Mouse (Mus musculus) testis, adult 2 months (tissue): ENCODE results near the gene Asic2. TPM values are rescaled to one million over a fixed set of nuclear protein-coding genes. Genes with fewer than 3 reads are reported as not detected.

Source experiments
- H3K27ac ChIP-seq: fragments of 200-500 bp; 2 replicates; pipeline ENCODE4 v1.5.1; 2012; ENCODE audit warnings: low read depth, low read length; ENCODE audit not compliant: control insufficient read depth, insufficient read depth
- H3K27me3 ChIP-seq: fragments of 200-500 bp; 2 replicates; pipeline ENCODE4 v1.6.1; 2012; ENCODE audit warnings: mild to moderate bottlenecking, low read length, moderate library complexity; ENCODE audit not compliant: control insufficient read depth, insufficient read depth
- H3K36me3 ChIP-seq: fragments of 200-500 bp; 2 replicates; pipeline ENCODE4 v1.6.1; 2012; ENCODE audit warnings: mild to moderate bottlenecking, low read length; ENCODE audit not compliant: control insufficient read depth, insufficient read depth
- H3K4me1 ChIP-seq: fragments of 200-500 bp; 2 replicates; pipeline ENCODE4 v1.6.1; 2012; ENCODE audit warnings: low read length; ENCODE audit not compliant: control insufficient read depth, insufficient read depth
- H3K4me3 ChIP-seq: fragments of 200-500 bp; 2 replicates; pipeline ENCODE4 v1.5.1; 2012; ENCODE audit warnings: low read depth, mild to moderate bottlenecking, low read length, moderate library complexity, mixed read lengths; ENCODE audit not compliant: control insufficient read depth
- CTCF ChIP-seq: fragments of 200-500 bp; IDR thresholded peaks from 2 replicates; pipeline ENCODE4 v1.5.1; 2012; ENCODE audit warnings: low read depth, mild to moderate bottlenecking, inconsistent platforms, low read length, moderate library complexity; ENCODE audit not compliant: control insufficient read depth, insufficient read depth, insufficient replicate concordance
- POLR2A ChIP-seq: fragments of 200-500 bp; IDR thresholded peaks from 2 replicates; pipeline ENCODE4 v1.6.1; 2012; ENCODE audit warnings: low read depth, mild to moderate bottlenecking, inconsistent platforms, low read length, moderate library complexity; ENCODE audit not compliant: control insufficient read depth
- polyA plus RNA-seq: library from polyadenylated mRNA; depleted of rRNA; stranded (reverse); fragments of >200 nt; gene quantifications from 2 replicates; pipeline ENCODE4 v1.2.3, GENCODE M21; 2012

Asic2 gene
- polyA plus RNA-seq, 1 experiment, result 0.41 TPM

DNA sequence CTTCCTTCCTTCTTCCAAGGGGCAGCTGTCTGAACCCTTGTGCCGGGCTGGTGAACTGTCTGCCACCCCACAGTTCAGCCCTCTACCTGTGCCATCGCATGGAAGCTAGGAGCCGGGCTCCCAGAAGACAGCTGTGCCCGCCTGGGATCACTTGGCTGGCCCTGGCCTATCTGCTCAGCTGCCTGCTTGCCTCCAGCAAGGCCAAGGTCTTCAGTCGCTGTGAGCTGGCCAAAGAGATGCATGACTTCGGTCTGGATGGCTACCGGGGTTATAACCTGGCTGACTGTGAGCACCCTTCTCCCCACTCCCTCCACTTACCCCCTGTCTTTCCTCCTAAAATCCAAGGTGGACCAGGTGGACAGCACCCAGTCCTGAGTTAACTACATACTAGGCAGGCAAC lies 1105.3 kb downstream of the Asic2 start:
- H3K36me3 ChIP-seq, result no peaks in the 10 kb centered on the region
- H3K4me1 ChIP-seq, result peaks cover 2% of the 10 kb centered on the region; the same call in 1 of the 2 replicates
- no peak overlapping the region for H3K4me3 ChIP-seq
- no peak overlapping the region for H3K27ac ChIP-seq
- TF ChIP-seq POLR2A (no peak), CTCF (no peak)
- no peaks in the 10 kb centered on the region for H3K27me3 ChIP-seq

DNA sequence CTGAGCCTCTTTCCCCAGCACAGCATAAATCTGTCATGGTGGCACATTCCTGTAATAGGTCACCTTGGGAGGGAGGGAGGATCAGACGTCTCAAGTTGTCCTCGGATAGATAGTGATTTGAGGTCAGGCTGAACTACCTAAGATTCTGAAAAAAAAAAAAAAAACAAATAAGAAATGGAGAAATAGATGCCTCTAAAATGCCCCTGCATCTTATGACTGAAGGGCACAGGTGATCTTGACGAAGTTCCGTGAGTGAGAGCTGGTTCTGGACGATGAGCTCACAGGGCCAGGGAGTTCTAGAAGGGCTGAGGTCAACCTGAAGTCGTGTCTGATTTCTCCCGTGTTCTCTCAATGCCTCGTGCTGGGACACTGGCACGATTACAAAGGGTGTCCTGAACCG lies 1110.2 kb downstream of the Asic2 start, which contains the start of gene Spaca3:
Gene Spaca3 (plus strand): TSS at position 301 of the 400 bp plus-strand sequence.
- H3K36me3 ChIP-seq, result no peaks in the 10 kb centered on the region
- H3K4me1 ChIP-seq, result peaks cover 9% of the 10 kb centered on the region
- peak within 1 kb of the TSS; percentile 88 for H3K4me3 ChIP-seq
- H3K27me3 ChIP-seq, result no peaks in the 10 kb centered on the region
- no peak within 1 kb of the TSS for H3K27ac ChIP-seq
- TF ChIP-seq POLR2A, result peak; percentile 68; the same call in 1 of the 2 replicates
- no peak for TF ChIP-seq CTCF

DNA sequence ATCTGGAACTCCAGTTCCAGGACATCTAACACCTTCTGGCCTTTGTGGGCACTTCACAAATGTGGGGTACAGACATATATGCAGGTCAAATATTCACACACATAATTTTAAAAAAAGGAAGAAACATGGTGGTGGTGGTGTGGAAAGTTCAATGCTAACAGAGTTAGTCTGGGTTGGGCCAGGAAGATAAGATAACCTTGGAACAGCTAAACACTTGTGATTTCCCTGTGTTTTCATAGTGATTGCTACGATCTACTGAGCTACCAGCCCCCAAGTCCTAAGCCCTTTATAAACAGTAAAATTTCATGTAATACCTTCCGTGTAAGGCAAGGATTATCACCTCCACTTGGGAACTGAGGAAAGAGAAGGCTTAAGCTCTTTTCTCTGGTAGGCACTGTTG lies 1111.4 kb downstream of the Asic2 start:
- H3K27me3 ChIP-seq, result no peaks in the 10 kb centered on the region
- peaks cover 9% of the 10 kb centered on the region for H3K4me1 ChIP-seq
- H3K4me3 ChIP-seq, result peak overlapping the region; percentile 53
- TF ChIP-seq POLR2A (no peak), CTCF (no peak)
- H3K36me3 ChIP-seq, result no peaks in the 10 kb centered on the region
- H3K27ac ChIP-seq, result no peak overlapping the region

- TF ChIP-seq POLR2A, result no peak
- no peak for TF ChIP-seq CTCF
- Histone ChIP-seq H3K27ac (no peak overlapping the region), H3K27me3 (no peaks in the 10 kb centered on the region), H3K36me3 (no peaks in the 10 kb centered on the region), H3K4me3 (peak overlapping the region; percentile 68), H3K4me1 (peaks cover 9% of the 10 kb centered on the region)
Observed at GRCm38 (mm10) chr11:80854908-80855307, 1113.3 kb downstream of the Asic2 start.

- no peaks in the 10 kb centered on the region for H3K27me3 ChIP-seq
- peaks cover 9% of the 10 kb centered on the region for H3K4me1 ChIP-seq
- TF ChIP-seq POLR2A, result no peak
- no peak for TF ChIP-seq CTCF
- H3K27ac ChIP-seq, result no peak overlapping the region
- peak overlapping the region; percentile 79 for H3K4me3 ChIP-seq
- no peaks in the 10 kb centered on the region for H3K36me3 ChIP-seq
Observed at GRCm38 (mm10) chr11:80854430-80854829, 1113.8 kb downstream of the Asic2 start.

DNA sequence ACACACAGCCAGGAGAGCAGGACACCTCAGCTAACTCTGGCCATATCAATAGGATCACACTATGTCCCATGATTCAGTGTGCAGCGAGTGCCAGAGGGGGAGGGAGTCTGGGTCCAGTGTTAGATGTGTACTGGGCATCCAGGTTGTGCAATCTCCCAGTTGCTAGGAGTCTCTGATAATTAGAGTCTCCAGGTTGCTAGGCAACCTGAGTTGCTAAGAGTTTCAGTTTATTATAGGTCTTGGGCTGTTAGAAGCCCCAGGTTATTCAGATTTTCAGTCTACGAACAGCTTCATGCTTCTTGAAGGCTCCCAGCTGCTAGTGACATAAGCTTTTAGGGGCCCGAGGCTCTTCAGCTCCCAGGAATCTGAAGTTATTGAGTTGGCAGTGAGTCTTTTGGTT lies 1115.2 kb downstream of the Asic2 start:
- peak overlapping the region; percentile 68 for H3K4me3 ChIP-seq
- TF ChIP-seq POLR2A, result peak; percentile 46; the same call in 1 of the 2 replicates
- TF ChIP-seq CTCF, result no peak
- no peaks in the 10 kb centered on the region for H3K36me3 ChIP-seq
- no peak overlapping the region for H3K27ac ChIP-seq
- H3K4me1 ChIP-seq, result peaks cover 6% of the 10 kb centered on the region
- H3K27me3 ChIP-seq, result no peaks in the 10 kb centered on the region

- H3K36me3 ChIP-seq, result no peaks in the 10 kb centered on the region
- H3K4me1 ChIP-seq, result peaks cover 6% of the 10 kb centered on the region
- TF ChIP-seq CTCF, result no peak
- TF ChIP-seq POLR2A, result no peak
- H3K27ac ChIP-seq, result no peak overlapping the region
- H3K4me3 ChIP-seq, result no peak overlapping the region
- no peaks in the 10 kb centered on the region for H3K27me3 ChIP-seq
Observed at GRCm38 (mm10) chr11:80851859-80852258, 1116.4 kb downstream of the Asic2 start.

GRCm38 (mm10) chr11:80848131-80848530 lies 1120.1 kb downstream of the Asic2 start:
- TF ChIP-seq POLR2A, result no peak
- TF ChIP-seq CTCF, result no peak
- H3K27me3 ChIP-seq, result no peaks in the 10 kb centered on the region
- H3K36me3 ChIP-seq, result no peaks in the 10 kb centered on the region
- no peak overlapping the region for H3K4me3 ChIP-seq
- no peak overlapping the region for H3K27ac ChIP-seq
- H3K4me1 ChIP-seq, result no peaks in the 10 kb centered on the region
